Mouse (Mus musculus) adipocyte (in vitro differentiated cells): ENCODE results near the gene Gm28308.
A peak's percentile ranks its signal among the peaks of the same experiment; 100 is the strongest.

Source experiments
- DNase-seq: peaks from one replicate; pipeline ENCODE4 v3.0.0-alpha.2; 2016; ENCODE audit warnings: low spot score

The Gm28308 gene

GRCm38 (mm10) chr6:52231885-52232567 lies 18.9 kb upstream of the Gm28308 start:
- DNase-seq = no peak

GRCm38 (mm10) chr6:52230516-52231165 lies 17.5 kb upstream of the Gm28308 start, which contains the start of gene Hoxa9:
Gene Hoxa9, minus strand, starts transcription at chr6:52231089.
- no peak for DNase-seq

- no peak for DNase-seq
Measured at GRCm38 (mm10) chr6:52229558-52230416, 16.6 kb upstream of the Gm28308 start.

- DNase-seq = no peak
Measured at GRCm38 (mm10) chr6:52228475-52229465, 15.6 kb upstream of the Gm28308 start.

- no peak for DNase-seq
Measured at GRCm38 (mm10) chr6:52227470-52228222, 14.5 kb upstream of the Gm28308 start.

- DNase-seq = peak; percentile 43
Measured at GRCm38 (mm10) chr6:52226569-52227257, 13.6 kb upstream of the Gm28308 start.

- no peak for DNase-seq
Measured at GRCm38 (mm10) chr6:52225612-52226568, 12.8 kb upstream of the Gm28308 start.

- no peak for DNase-seq
Measured at GRCm38 (mm10) chr6:52224895-52225611, 11.9 kb upstream of the Gm28308 start.

GRCm38 (mm10) chr6:52223939-52224760 lies 11.0 kb upstream of the Gm28308 start:
- DNase-seq = no peak

GRCm38 (mm10) chr6:52222729-52223128 lies 9.6 kb upstream of the Gm28308 start:
- no peak for DNase-seq

GRCm38 (mm10) chr6:52221993-52222685 lies 9.0 kb upstream of the Gm28308 start:
- DNase-seq = no peak

GRCm38 (mm10) chr6:52221337-52221992 lies 8.3 kb upstream of the Gm28308 start, which contains the start of gene Hoxa7:
Gene Hoxa7, minus strand, starts transcription at chr6:52221854.
- DNase-seq = peak; percentile 89

GRCm38 (mm10) chr6:52220865-52221310 lies 7.7 kb upstream of the Gm28308 start:
- no peak for DNase-seq

GRCm38 (mm10) chr6:52220003-52220864 lies 7.1 kb upstream of the Gm28308 start:
- DNase-seq = no peak
